Mouse (Mus musculus) cerebellum, adult (tissue): ENCODE results near the gene Plxnb2.

Experiments used
- ATAC-seq: cut with Nextera tagmentation; 2 replicates; pipeline ENCODE4 v1.9.2; 2017; ENCODE audit warnings: mild to moderate bottlenecking, moderate library complexity, mixed read lengths; ENCODE audit not compliant: insufficient number of reproducible peaks, low FRiP score, low TSS enrichment

The Plxnb2 gene

GRCm38 (mm10) chr15:89152312-89152711 is 28.3 kb downstream of the Plxnb2 start:
- ATAC-seq, result no peak

- ATAC-seq, result no peak
These were observed 30.6 kb downstream of the Plxnb2 start for GRCm38 (mm10) chr15:89150041-89150390.

GRCm38 (mm10) chr15:89149271-89150040 is 31.1 kb downstream of the Plxnb2 start, which contains the start of gene Mapk11:
Gene Mapk11, minus strand, starts transcription at chr15:89149628.
- ATAC-seq, result no peak

- no peak for ATAC-seq
These were observed 31.9 kb downstream of the Plxnb2 start for GRCm38 (mm10) chr15:89148496-89149270.

GRCm38 (mm10) chr15:89147895-89148294 is 32.7 kb downstream of the Plxnb2 start:
- no peak for ATAC-seq

GRCm38 (mm10) chr15:89147456-89147855 is 33.1 kb downstream of the Plxnb2 start:
- no peak for ATAC-seq

GRCm38 (mm10) chr15:89147024-89147423 is 33.6 kb downstream of the Plxnb2 start:
- no peak for ATAC-seq

- ATAC-seq, result peak; percentile 41; the same call in 1 of the 2 replicates
These were observed 34.1 kb downstream of the Plxnb2 start for GRCm38 (mm10) chr15:89146537-89146936.

- no peak for ATAC-seq
These were observed 34.7 kb downstream of the Plxnb2 start for GRCm38 (mm10) chr15:89145813-89146350.

- no peak for ATAC-seq
These were observed 35.6 kb downstream of the Plxnb2 start for GRCm38 (mm10) chr15:89144965-89145364.

- ATAC-seq, result no peak
These were observed 37.5 kb downstream of the Plxnb2 start for GRCm38 (mm10) chr15:89143134-89143533.

GRCm38 (mm10) chr15:89141905-89142304 is 38.7 kb downstream of the Plxnb2 start:
- ATAC-seq, result no peak

- no peak for ATAC-seq
These were observed 39.1 kb downstream of the Plxnb2 start for GRCm38 (mm10) chr15:89141443-89141842.

- peak; percentile 56 for ATAC-seq
These were observed 39.8 kb downstream of the Plxnb2 start, which contains the start of gene Mapk12 for GRCm38 (mm10) chr15:89140659-89141252. Gene Mapk12, minus strand, starts transcription at chr15:89140703.

GRCm38 (mm10) chr15:89140048-89140658 is 40.4 kb downstream of the Plxnb2 start:
- peak; percentile 36 for ATAC-seq

- no peak for ATAC-seq
These were observed 42.1 kb downstream of the Plxnb2 start for GRCm38 (mm10) chr15:89138531-89138930.

- ATAC-seq, result no peak
These were observed 42.6 kb downstream of the Plxnb2 start for GRCm38 (mm10) chr15:89138046-89138405.

GRCm38 (mm10) chr15:89137378-89138045 is 43.1 kb downstream of the Plxnb2 start:
- no peak for ATAC-seq

- ATAC-seq, result no peak
These were observed 44.0 kb downstream of the Plxnb2 start for GRCm38 (mm10) chr15:89136461-89137155.
